Mouse (Mus musculus) liver, postnatal 0 days (tissue): ENCODE data around the gene Mmab.

Experiments used
- CTCF ChIP-seq: sonication (generic); IDR thresholded peaks from 2 replicates; pipeline ENCODE4 v1.5.1; 2016; ENCODE audit warnings: antibody characterized with exemption, low read depth
- EP300 ChIP-seq: IDR thresholded peaks from 2 replicates; pipeline ENCODE4 v1.6.1; 2016; ENCODE audit warnings: antibody characterized with exemption, low read depth, mild to moderate bottlenecking

- no peak for TF ChIP-seq CTCF
- no peak for TF ChIP-seq EP300
Observed at GRCm38 (mm10) chr5:114485685-114486084, 41.8 kb upstream of the Mmab start.
